Mouse (Mus musculus): ENCODE measurements around the gene Cd300ld4. TPM values are rescaled to one million over a fixed set of nuclear protein-coding genes. Genes with fewer than 3 reads are reported as not detected.

Cd300ld4 gene
- total RNA-seq, 2 experiments from 2014 or later = not detected

- DNase-seq = no peak
- intact Hi-C loops (cut with DNase I) = no loop called here
Observed at GRCm38 (mm10) chr11:114972726-114973125, 54.1 kb downstream of the Cd300ld4 start.

Other genes with a start within 250 kb of the Cd300ld4 start
- under 1 TPM in 1 of 2 experiments, not detected in 1; 0.12 TPM for gene Btbd17, start 231.1 kb downstream of the Cd300ld4 start, total RNA-seq (2021)
- gene Gpr142, start 228.1 kb downstream of the Cd300ld4 start, total RNA-seq (2021) = not detected
- 10 to 100 TPM in 1 of 2 experiments, 1 to 10 TPM in 1; 7.4 to 10.7 TPM for gene Gprc5c, start 175.9 kb downstream of the Cd300ld4 start, total RNA-seq (2021)
- 1 to 10 TPM in 1 of 2 experiments, under 1 TPM in 1; 1.00 to 1.2 TPM for gene Cd300a, start 137.0 kb downstream of the Cd300ld4 start, total RNA-seq (2021)
- gene Cd300lb, start 92.6 kb downstream of the Cd300ld4 start, total RNA-seq (2021) = under 1 TPM; 0.65 to 0.78 TPM
- gene Cd300c, start 57.9 kb downstream of the Cd300ld4 start, total RNA-seq (2021) = not detected
- under 1 TPM; 0.88 to 1.00 TPM for gene Cd300ld, start 37.1 kb downstream of the Cd300ld4 start, total RNA-seq (2021)
- gene Cd300c2, start 25.1 kb downstream of the Cd300ld4 start, total RNA-seq (2021) = 1 to 10 TPM; 1.5 to 2.3 TPM
- not detected for gene Cd300ld2, start 10.8 kb downstream of the Cd300ld4 start, total RNA-seq (2021)
- gene Cd300ld5, start 10.8 kb upstream of the Cd300ld4 start, total RNA-seq (2021) = 1 to 10 TPM in 1 of 2 experiments, not detected in 1; 1.4 TPM
- 1 to 10 TPM; 4.9 to 8.1 TPM for gene Cd300ld3, start 21.4 kb upstream of the Cd300ld4 start, total RNA-seq (2021)
- gene Cd300e, start 35.2 kb upstream of the Cd300ld4 start, total RNA-seq (2021) = under 1 TPM; 0.17 to 0.20 TPM
- 1 to 10 TPM in 1 of 2 experiments, under 1 TPM in 1; 1.00 to 1.3 TPM for gene Rab37, start 64.4 kb upstream of the Cd300ld4 start, total RNA-seq (2021)
- under 1 TPM; 0.46 to 0.69 TPM for gene Cd300lf, start 107.0 kb upstream of the Cd300ld4 start, total RNA-seq (2021)
- gene Slc9a3r1, start 136.3 kb upstream of the Cd300ld4 start, total RNA-seq (2021) = 10 to 100 TPM; 12.7 to 13.5 TPM
- 1 to 10 TPM; 9.5 to 9.6 TPM for gene Tmem104, start 160.5 kb upstream of the Cd300ld4 start, total RNA-seq (2021)
- 10 to 100 TPM; 17.0 to 17.1 TPM for gene Nat9, start 160.8 kb upstream of the Cd300ld4 start, total RNA-seq (2021)
- gene Grin2c, start 240.2 kb upstream of the Cd300ld4 start, total RNA-seq (2021) = under 1 TPM; 0.10 to 0.15 TPM